Mouse (Mus musculus): ENCODE measurements around the gene Usmg5. TPM values are rescaled to one million over a fixed set of nuclear protein-coding genes. Genes with fewer than 3 reads are reported as not detected.
A peak's percentile ranks its signal among the peaks of the same experiment; 100 is the strongest.
"Not testable (repeated sequence)": the region's sequence is repeated elsewhere in the genome, so short reads cannot be mapped to it uniquely, and the experiment has no call there.

Usmg5 gene
- total RNA-seq (2022) = 100 to 1,000 TPM; 802 to 951 (median 835) TPM

GRCm38 (mm10) chr19:47090550-47091156, at the start of gene Usmg5, which contains the start of gene Pdcd11:
Gene Usmg5, minus strand, starts transcription at chr19:47090647.
Gene Pdcd11, plus strand, starts transcription at chr19:47090768.
- peak; percentile 96 to 97 for DNase-seq (ENCODE audit: low spot score in 2 of 2)

DNA sequence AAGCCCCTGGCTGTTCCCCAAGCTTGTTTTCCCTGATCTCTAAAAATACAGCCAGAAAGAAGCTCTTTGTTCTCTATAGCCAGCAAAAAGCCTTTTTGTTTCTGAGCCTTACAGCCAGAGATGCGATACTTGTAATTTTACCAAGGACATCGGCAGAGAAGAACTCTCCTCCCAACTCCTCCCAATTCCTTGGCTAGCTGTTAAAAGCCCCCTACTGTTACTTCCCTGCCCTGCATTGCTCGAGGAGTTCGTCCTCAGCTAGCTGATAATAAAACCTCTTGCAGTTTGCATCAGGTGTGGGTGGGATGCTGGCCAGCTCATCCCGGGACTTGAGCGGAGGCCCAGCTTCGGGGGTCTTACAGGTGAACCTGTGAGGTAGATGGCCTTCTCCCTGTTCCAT, 49.2 kb upstream of the Usmg5 start:
- DNase-seq (ENCODE audit: low spot score in 2 of 2) = not testable (repeated sequence)

GRCm38 (mm10) chr19:47137771-47138421, 47.4 kb upstream of the Usmg5 start, which contains the start of gene Calhm2:
Gene Calhm2, minus strand, starts transcription at chr19:47138294.
- peak; percentile 38 to 48 for DNase-seq (ENCODE audit: low spot score in 2 of 2)

- peak; percentile 49 to 56 for DNase-seq (ENCODE audit: low spot score in 2 of 2)
Observed at GRCm38 (mm10) chr19:47137051-47137581, 46.7 kb upstream of the Usmg5 start.

GRCm38 (mm10) chr19:47136170-47136569, 45.7 kb upstream of the Usmg5 start:
- DNase-seq (ENCODE audit: low spot score in 2 of 2) = no peak

DNA sequence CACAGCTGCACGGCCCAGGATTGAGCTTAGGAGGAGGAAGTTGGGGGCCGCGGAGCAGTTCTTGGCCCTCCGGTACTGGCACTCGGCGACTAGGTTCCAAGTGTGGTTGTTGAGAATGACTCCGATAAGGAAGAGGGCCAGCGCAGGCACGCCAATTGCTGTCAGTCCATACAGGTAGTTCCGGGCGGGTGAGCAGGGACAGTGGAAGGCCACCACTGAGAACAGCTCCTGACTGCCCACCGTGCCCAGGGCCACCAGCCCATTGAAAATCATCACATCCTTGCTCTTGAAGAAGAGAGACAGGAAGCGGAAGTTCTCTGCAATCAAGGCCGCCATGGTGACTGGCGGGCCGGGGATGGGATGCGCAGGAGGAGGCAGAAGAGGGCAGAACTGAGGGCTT, 45.1 kb upstream of the Usmg5 start:
- no peak for DNase-seq (ENCODE audit: low spot score in 2 of 2)

DNA sequence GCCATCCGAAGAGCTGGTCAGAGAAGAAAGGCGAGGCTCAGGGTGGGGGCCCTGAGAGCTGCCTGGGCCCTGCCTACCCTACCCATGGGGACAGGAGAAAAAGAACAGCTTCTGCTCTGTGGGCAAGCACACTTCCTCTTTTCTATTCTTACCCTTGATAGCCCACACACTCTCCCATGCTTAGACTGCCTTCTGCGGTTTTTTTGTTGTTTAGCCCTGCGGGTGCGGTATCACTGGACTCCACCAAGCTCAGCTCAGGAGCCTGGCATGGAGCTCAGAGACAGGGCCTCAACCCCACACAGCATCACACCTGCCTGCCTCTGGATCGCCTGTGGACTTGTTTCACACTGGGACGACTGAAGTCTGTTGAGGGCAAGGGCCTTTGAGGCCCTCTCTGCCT, 42.7 kb upstream of the Usmg5 start:
- DNase-seq (ENCODE audit: low spot score in 2 of 2) = no peak

DNA sequence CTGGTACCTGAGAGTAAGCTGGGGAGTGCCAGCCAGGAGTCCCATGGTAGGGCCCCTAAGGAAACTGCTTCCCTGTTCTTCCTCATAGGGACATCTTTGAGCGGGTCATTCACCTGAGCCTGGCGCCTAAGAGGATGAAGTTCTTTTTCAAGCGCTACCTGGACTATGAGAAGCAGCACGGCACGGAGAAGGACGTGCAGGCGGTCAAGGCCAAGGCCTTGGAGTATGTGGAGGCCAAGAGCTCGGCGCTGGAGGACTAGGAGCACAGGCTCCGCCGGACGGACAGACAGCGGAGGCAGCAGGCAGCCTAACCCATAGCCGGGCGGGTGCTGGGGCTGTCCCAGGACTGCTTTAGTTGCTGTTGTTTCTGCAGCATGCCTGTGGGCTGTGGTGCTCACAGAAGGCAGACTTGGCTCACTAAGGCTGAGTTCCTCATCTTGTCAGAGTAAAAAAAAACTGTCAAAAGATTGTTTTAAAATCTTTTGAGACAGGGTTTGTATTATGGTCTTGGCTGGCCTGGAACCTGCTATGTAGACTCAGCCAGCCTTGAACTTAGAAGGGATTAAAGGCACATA, 40.2 kb upstream of the Usmg5 start:
- DNase-seq (ENCODE audit: low spot score in 2 of 2) = no peak

- no peak for DNase-seq (ENCODE audit: low spot score in 2 of 2)
Observed at GRCm38 (mm10) chr19:47128835-47129234, 38.4 kb upstream of the Usmg5 start.

- no peak for DNase-seq (ENCODE audit: low spot score in 2 of 2)
Observed at GRCm38 (mm10) chr19:47128164-47128563, 37.7 kb upstream of the Usmg5 start.

GRCm38 (mm10) chr19:47122802-47123201, 32.4 kb upstream of the Usmg5 start:
- no peak for DNase-seq (ENCODE audit: low spot score in 2 of 2)

DNA sequence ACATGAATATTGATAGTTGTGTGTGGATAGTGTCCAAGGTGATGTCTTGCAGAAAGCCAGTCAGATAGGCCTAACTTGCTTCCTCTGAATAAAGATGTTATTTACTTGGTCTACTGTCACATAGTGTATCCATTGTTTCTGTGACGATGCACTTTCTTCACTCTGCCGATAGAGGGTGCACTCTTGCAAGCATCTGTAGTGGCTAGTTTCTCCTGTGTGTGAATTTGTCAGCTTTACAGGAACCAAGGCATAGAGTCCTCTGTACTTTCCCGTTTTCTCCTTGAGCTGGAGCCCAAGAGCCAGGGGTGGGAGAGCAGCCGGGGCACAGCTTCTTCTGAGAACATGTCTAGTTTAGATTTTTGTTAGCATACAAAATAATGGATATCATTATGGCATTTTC, 30.6 kb upstream of the Usmg5 start:
- DNase-seq (ENCODE audit: low spot score in 2 of 2) = no peak

DNA sequence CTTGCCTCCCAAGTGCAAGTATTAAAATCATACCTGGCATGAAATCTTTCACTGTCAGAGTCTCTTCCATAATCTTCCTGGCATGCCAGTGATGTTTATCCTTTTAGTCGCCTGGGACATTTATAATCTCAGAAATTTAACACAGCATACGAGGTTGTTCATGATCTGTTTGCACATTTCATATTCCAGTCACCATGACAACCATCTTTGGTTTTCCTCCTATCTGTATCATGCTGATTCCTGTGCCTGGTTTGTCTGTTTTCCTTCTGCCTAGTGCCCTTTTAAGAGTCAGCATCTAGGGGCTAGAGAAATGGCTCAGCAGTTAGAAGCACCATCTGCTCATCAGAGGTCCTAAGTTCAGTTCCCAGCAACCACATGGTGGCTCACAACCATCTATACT, 28.2 kb upstream of the Usmg5 start:
- DNase-seq (ENCODE audit: low spot score in 2 of 2) = no peak

- DNase-seq (ENCODE audit: low spot score in 2 of 2) = no peak
Observed at GRCm38 (mm10) chr19:47104641-47105271, 14.3 kb upstream of the Usmg5 start.

- DNase-seq (ENCODE audit: low spot score in 2 of 2) = no peak
Observed at GRCm38 (mm10) chr19:47101080-47101479, 10.6 kb upstream of the Usmg5 start.

DNA sequence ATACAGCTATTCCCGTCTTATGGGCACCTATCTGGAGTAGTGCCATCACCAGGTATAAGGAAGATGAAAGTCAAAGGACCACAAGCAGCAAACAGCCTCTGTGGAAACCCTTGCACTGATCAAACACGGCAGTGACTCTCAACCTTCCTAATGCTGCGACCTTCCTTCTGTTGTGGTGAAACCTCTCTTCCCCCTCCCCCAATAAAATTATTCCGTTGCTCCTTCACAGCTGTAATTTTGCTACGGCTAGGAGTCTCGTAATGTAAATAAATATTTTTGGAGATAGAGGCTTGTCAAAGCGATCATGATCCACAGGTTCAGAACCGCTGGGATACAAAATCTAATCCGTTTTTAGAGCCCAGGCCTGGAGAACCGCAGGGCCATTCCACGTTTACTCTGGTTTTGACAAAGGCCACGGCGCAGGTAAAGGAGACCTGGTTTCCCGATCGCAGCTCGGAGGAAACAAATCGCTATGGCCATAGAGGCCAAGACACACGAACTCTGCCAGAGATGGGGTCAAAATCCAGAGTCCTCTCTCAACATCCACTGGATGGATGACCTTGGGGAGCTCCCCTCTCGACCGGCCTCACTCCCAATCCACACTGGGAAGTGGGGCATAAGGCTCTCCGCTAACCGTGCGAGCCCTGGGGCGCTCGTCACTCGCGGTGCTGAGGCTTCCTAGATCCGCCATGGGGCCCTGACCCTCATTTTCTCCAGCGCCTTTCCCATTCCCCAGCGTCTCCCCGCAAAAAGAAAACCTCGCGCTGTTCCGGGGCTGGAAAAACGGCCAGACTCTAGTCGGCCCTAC, 525 bp downstream of the Usmg5 start:
- DNase-seq (ENCODE audit: low spot score in 2 of 2) = peak in 1 of 2 experiments; percentile 17

- DNase-seq (ENCODE audit: low spot score in 2 of 2) = no peak
Observed at GRCm38 (mm10) chr19:47088226-47088625, 2.2 kb downstream of the Usmg5 start.

- DNase-seq (ENCODE audit: low spot score in 2 of 2) = peak; percentile 67 to 69
Observed at GRCm38 (mm10) chr19:47067924-47068611, 22.4 kb downstream of the Usmg5 start.

- DNase-seq (ENCODE audit: low spot score in 2 of 2) = peak; percentile 94 to 96
Observed at GRCm38 (mm10) chr19:47067096-47067882, 23.2 kb downstream of the Usmg5 start, which contains the start of gene Taf5. Gene Taf5, plus strand, starts transcription at chr19:47067746.

DNA sequence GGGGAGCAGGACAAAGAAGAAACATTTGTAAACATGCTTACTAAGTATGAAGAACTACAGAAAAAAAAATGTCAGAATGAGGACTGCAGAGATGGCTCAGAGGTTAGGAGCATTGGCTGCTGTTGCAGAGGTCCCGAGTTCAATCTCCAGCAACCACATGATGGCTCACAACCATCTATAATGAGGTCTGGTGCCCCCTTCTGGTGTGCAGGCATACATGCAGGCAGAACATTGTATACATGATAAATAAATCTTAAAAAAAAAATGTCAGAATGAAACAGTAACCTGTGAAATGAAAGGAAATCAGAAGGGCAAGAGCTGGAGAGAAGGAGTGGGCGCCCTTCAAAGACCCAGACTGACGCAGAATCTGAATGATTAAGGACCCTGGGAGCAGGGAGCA, 24.6 kb downstream of the Usmg5 start:
- no peak for DNase-seq (ENCODE audit: low spot score in 2 of 2)
